In genomic region chr10:68091840-68092239, GRCm38 (mm10) we compare ENCODE assay signal across 18 mouse cellular contexts.
DNase-seq lines count a peak whose midpoint lies in the region; ATAC-seq and TF ChIP-seq lines count a peak whose summit lies in the region.
"Had no signal": no experiment of that assay in that cellular context is flagged by ENCODE, and none has a peak within 500 bp of the region (broad histone marks: within the 10 kb centered on the region; RNA-seq: fewer than 3 reads in every experiment).

No protein-coding gene starts in this region.

- no peak for ATAC-seq in lung, postnatal 0 days
- ATAC-seq in neutrophil, adult 5-6 weeks (ENCODE audit: extremely low read depth, insufficient number of reproducible peaks, low FRiP score, poor library complexity, severe bottlenecking), result peak; percentile 88
- ATAC-seq: forebrain, embryonic 13.5 days; hindbrain, embryonic 16.5 days; Patski had no signal

- TF ChIP-seq CTCF in gastrocnemius, adult 2 months (IDR thresholded peaks at IDR 0.05), result no peak
- no peak for TF ChIP-seq CTCF in lung, postnatal 0 days (IDR thresholded peaks at IDR 0.05)

- H3K4me1 ChIP-seq in lung, postnatal 0 days (ENCODE audit: insufficient read depth, low read depth, low read length), result peaks cover 19% of the 10 kb centered on the region
- H3K4me1 ChIP-seq: forebrain, embryonic 13.5 days; neural tube, embryonic 13.5 days had no signal

- DNase-seq in gastrocnemius, adult 2 months, result no peak
- DNase-seq in gastrocnemius, adult 8-10 months (ENCODE audit: low spot score in 2 of 2), result no peak
- peak; percentile 45 for DNase-seq in lung, postnatal 0 days (ENCODE audit: low spot score)
- no peak for DNase-seq in lung, postnatal 14 days
- DNase-seq in ZHBTc4 (ENCODE audit: low read depth, low spot score), result peak; percentile 89
- DNase-seq in right cerebral cortex, adult 18-20 months, result no peak
- DNase-seq in cerebellum, adult 18-20 months, result no peak
- DNase-seq: B cell, adult 2 months; cerebellum, adult 11 months; retina, postnatal 1 day; spleen, adult 18-20 months had no signal

- TF ChIP-seq EP300 in lung, postnatal 0 days (IDR thresholded peaks at IDR 0.05), result no peak

- intact Hi-C loops in gastrocnemius, adult 2 months (cut with DNase I), result loop anchor here (5.0 kb wide), 1 partner anchor 35 kb away; no protein-coding TSS in a partner anchor

- no peak overlapping the region for H3K4me2 ChIP-seq in lung, postnatal 0 days (replicated peaks; ENCODE audit: low read depth, low read length)
- H3K4me2 ChIP-seq: embryonic facial prominence, embryonic 15.5 days; forebrain, embryonic 13.5 days; liver, embryonic 15.5 days; neural tube, embryonic 13.5 days had no signal

- peaks cover 7% of the 10 kb centered on the region; the same call in 1 of the 2 replicates for H3K36me3 ChIP-seq in lung, postnatal 0 days (ENCODE audit: insufficient read depth, low read length)

- no peaks in the 10 kb centered on the region for H3K27me3 ChIP-seq in lung, postnatal 0 days (replicated peaks; ENCODE audit: insufficient read depth, low read length)
- H3K27me3 ChIP-seq: embryonic facial prominence, embryonic 15.5 days; forebrain, embryonic 13.5 days; liver, embryonic 15.5 days; neural tube, embryonic 13.5 days; Patski had no signal

- 56% methylated on average over 4 of the region's 4 CpGs for WGBS in lung, postnatal 0 days

- no peak overlapping the region for H3K9ac ChIP-seq in lung, postnatal 0 days (replicated peaks; ENCODE audit: low read depth)
- H3K9ac ChIP-seq: embryonic facial prominence, embryonic 15.5 days; forebrain, embryonic 13.5 days; liver, embryonic 15.5 days; neural tube, embryonic 13.5 days had no signal

- no peaks in the 10 kb centered on the region for H3K9me3 ChIP-seq in lung, postnatal 0 days (ENCODE audit: low read length)
- H3K9me3 ChIP-seq: embryonic facial prominence, embryonic 15.5 days; forebrain, embryonic 13.5 days; liver, embryonic 15.5 days; neural tube, embryonic 13.5 days had no signal

- peak overlapping the region; percentile 84 for H3K27ac ChIP-seq in gastrocnemius, adult 2 months
- H3K27ac ChIP-seq in lung, postnatal 0 days (ENCODE audit: low read length), result peak overlapping the region; percentile 68
- H3K27ac ChIP-seq: embryonic facial prominence, embryonic 15.5 days; forebrain, embryonic 13.5 days; liver, embryonic 15.5 days; neural tube, embryonic 13.5 days had no signal

- no peak overlapping the region for H3K4me3 ChIP-seq in gastrocnemius, adult 2 months
- H3K4me3 ChIP-seq in lung, postnatal 0 days (ENCODE audit: low read depth, low read length), result no peak overlapping the region
- H3K4me3 ChIP-seq: embryonic facial prominence, embryonic 15.5 days; forebrain, embryonic 13.5 days; liver, embryonic 15.5 days; neural tube, embryonic 13.5 days had no signal

Comparison
In these comparisons a context has a peak if more than half of its experiments do, and no peak if none do; other contexts are left out.
1. DNase-seq: peak in lung, postnatal 0 days (single experiment) and ZHBTc4 (single experiment); none in gastrocnemius, adult 2 months (single experiment), gastrocnemius, adult 8-10 months (0 of 2), lung, postnatal 14 days (single experiment), right cerebral cortex, adult 18-20 months (single experiment) and cerebellum, adult 18-20 months (0 of 2).